Mouse (Mus musculus): Measurements from ENCODE around the gene Mgam.
"Not testable (repeated sequence)": the region's sequence is repeated elsewhere in the genome, so short reads cannot be mapped to it uniquely, and the experiment has no call there.

The Mgam gene

DNA sequence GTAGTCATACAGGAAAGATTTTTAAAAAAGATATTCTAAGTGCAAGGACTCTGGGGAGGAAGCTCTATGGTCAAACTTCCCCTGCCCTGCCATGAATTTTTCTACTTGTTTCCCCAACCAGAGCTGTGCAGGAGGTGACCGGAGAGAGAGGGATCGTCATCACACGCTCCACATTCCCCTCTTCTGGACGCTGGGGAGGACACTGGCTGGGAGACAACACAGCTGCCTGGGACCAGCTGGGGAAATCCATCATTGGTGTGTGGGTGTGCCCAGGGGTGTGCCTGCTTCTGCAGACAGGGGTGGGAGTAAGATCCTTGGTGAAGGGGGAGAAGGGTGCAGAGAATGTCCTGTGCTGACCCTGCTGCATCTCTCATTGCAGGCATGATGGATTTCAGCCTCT lies 99.9 kb downstream of the Mgam start:
- DNase-seq (ENCODE audit: low read depth, low spot score) = not testable (repeated sequence)

DNA sequence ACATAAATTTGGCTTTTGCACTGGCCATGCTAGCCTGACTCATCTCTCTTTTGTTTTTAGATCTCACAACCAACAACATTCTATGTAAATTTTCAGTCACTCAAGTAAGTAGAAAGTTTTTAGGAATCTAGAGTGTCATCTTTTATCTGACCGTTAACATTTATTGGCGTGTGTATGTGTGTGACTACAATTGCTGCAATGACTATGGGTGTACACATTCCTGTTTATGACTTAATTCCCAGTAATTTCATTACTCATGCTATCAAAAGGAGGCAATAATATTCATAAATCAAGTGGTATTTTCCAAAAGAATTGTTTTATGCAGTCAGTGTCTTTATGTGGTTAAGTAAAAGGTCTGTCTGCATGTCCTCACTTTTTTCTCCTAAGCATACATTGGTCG lies 110.9 kb downstream of the Mgam start:
- DNase-seq (ENCODE audit: low read depth, low spot score) = no peak

GRCm38 (mm10) chr6:40749030-40749429 lies 120.4 kb downstream of the Mgam start:
- not testable (repeated sequence) for DNase-seq (ENCODE audit: low read depth, low spot score)

DNA sequence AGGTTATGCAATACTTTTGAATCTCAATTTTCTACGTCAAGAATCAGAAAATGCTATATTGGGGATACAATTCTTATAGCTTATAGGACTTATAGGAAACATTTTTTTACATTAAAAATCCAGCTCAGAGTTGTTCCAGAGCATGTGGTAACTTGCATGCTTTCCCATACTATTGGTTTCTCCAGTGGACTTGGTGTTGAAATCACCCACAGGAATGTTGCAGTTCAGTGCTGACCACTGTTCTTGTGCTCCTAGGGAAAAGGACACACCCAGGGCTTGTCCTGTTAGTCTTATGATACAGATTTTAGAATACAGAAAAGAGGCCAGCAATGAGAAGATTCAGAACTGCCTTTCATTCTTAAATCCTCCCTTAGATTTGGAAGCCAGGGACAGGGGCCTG lies 127.3 kb downstream of the Mgam start:
- no peak for DNase-seq (ENCODE audit: low read depth, low spot score)

DNA sequence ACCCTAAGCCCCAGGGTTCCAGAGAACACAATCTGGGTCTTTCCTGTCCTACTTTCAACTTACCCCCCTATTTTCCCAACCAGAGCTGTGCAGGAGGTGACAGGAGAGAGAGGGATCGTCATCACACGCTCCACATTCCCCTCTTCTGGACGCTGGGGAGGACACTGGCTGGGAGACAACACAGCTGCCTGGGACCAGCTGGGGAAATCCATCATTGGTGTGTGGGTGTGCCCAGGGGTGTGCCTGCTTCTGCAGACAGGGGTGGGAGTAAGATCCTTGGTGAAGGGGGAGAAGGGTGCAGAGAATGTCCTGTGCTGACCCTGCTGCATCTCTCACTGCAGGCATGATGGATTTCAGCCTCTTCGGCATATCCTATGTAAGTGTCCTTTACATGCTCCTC lies 128.7 kb downstream of the Mgam start:
- not testable (repeated sequence) for DNase-seq (ENCODE audit: low read depth, low spot score)

- no peak for DNase-seq (ENCODE audit: low read depth, low spot score)
Observed at GRCm38 (mm10) chr6:40774656-40775055, 146.0 kb downstream of the Mgam start.

GRCm38 (mm10) chr6:40778458-40778857 lies 149.8 kb downstream of the Mgam start:
- no peak for DNase-seq (ENCODE audit: low read depth, low spot score)

GRCm38 (mm10) chr6:40783637-40784036 lies 155.0 kb downstream of the Mgam start:
- no peak for DNase-seq (ENCODE audit: low read depth, low spot score)

- DNase-seq (ENCODE audit: low read depth, low spot score) = no peak
Observed at GRCm38 (mm10) chr6:40784378-40784777, 155.7 kb downstream of the Mgam start.

- DNase-seq (ENCODE audit: low read depth, low spot score) = no peak
Observed at GRCm38 (mm10) chr6:40795077-40795812, 166.6 kb downstream of the Mgam start.

DNA sequence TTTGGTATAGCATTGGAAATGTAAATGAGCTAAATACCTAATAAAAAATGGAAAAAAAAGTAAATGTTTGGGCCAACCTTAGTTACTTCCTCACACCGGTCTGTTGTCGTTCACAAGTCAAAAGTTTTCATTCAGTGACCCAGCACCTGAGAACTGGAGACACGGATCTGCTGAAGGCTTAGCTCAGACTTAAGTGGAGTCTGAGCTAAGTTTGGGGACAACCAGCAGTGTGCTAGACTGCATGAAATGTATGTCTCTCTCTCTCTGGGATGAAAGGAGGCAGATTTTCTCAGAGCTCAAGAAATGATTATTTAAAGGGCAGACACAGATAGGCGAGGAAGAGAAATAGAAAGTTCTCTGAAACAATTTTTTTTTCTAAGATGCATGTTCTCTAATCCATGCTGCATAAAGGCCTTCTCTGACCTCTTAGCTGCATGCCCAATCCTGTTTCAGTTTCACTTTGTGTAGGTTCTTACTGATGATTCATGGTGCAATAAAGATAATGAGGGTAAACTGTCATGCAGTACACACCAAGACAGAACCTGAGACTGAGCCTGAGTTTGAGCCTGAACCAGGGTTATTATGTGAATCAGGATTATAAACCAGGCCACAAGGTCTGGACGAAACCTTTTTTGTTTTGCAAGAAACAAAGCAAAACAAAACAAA lies 189.7 kb downstream of the Mgam start:
- DNase-seq (ENCODE audit: low read depth, low spot score) = no peak
